Mouse (Mus musculus) left cerebral cortex, postnatal 36 days (tissue): Measurements from ENCODE around the gene Tmco4. TPM values are rescaled to one million over a fixed set of nuclear protein-coding genes. Genes with fewer than 3 reads are reported as not detected.

ENCODE experiments used
- DNase-seq, 2 experiments: peaks; one replicate each; pipeline ENCODE4 v3.0.0; 2021 to 2022; ENCODE audit warnings: low spot score in 2 of 2, mixed read lengths in 1 of 2
- intact Hi-C: fragments of 180-260 bp; cut with DNase I; formaldehyde crosslinking; loops from one replicate; pipeline ENCODE4 v1.15.1; 2025
- total RNA-seq, 2 experiments: library from RNA; stranded (reverse); gene quantifications; 2 replicates each; pipeline ENCODE4 v1.2.3; 2021

Gene Tmco4
- total RNA-seq, 2 experiments from 2014 or later, result 2.6 to 2.7 TPM

GRCm38 (mm10) chr4:139081270-139081931, 108.7 kb downstream of the Tmco4 start:
- no peak for DNase-seq
- intact Hi-C loops, result no loop called here

GRCm38 (mm10) chr4:139082790-139083564, 110.3 kb downstream of the Tmco4 start:
- intact Hi-C loops, result no loop called here
- DNase-seq, result no peak

- intact Hi-C loops, result loop anchor here (5.0 kb wide), 1 partner anchor 252 kb away; no protein-coding TSS in a partner anchor
- no peak for DNase-seq
These were observed 112.6 kb downstream of the Tmco4 start for GRCm38 (mm10) chr4:139085337-139085736.

- DNase-seq, result peak; percentile 75 to 83
These were observed 113.3 kb downstream of the Tmco4 start for GRCm38 (mm10) chr4:139086037-139086436.

GRCm38 (mm10) chr4:139086984-139087383, 114.3 kb downstream of the Tmco4 start:
- intact Hi-C loops, result loop anchor here (1.0 to 5.0 kb wide), 3 partner anchors 165 to 250 kb away; no protein-coding TSS in a partner anchor
- no peak for DNase-seq

More at GRCm38 (mm10) chr4:139086037-139086436, 113.3 kb downstream of the Tmco4 start:
- intact Hi-C loops, result loop anchor here (1.0 to 5.0 kb wide), 3 partner anchors 166 to 251 kb away; no protein-coding TSS in a partner anchor

GRCm38 (mm10) chr4:139088982-139089671, 116.4 kb downstream of the Tmco4 start:
- no peak for DNase-seq
- intact Hi-C loops, result loop anchor here (5.0 kb wide), 1 partner anchor 248 kb away; no protein-coding TSS in a partner anchor

- intact Hi-C loops, result no loop called here
These were observed 117.7 kb downstream of the Tmco4 start for GRCm38 (mm10) chr4:139090303-139090940.

GRCm38 (mm10) chr4:139091066-139091465, 118.4 kb downstream of the Tmco4 start:
- DNase-seq, result no peak
- intact Hi-C loops, result no loop called here

More at GRCm38 (mm10) chr4:139090303-139090940, 117.7 kb downstream of the Tmco4 start:
- no peak for DNase-seq

GRCm38 (mm10) chr4:139091478-139092355, 119.0 kb downstream of the Tmco4 start:
- DNase-seq, result no peak
- intact Hi-C loops, result no loop called here

- DNase-seq, result peak in 1 of 2 experiments; percentile 55
- intact Hi-C loops, result no loop called here
These were observed 119.9 kb downstream of the Tmco4 start, which contains the start of gene Nbl1 for GRCm38 (mm10) chr4:139092356-139093195. Nbl1 (minus strand) TSS chr4:139092993.

GRCm38 (mm10) chr4:139093196-139093530, 120.5 kb downstream of the Tmco4 start:
- no peak for DNase-seq
- intact Hi-C loops, result no loop called here

GRCm38 (mm10) chr4:139095406-139095805, 122.7 kb downstream of the Tmco4 start:
- DNase-seq, result no peak

GRCm38 (mm10) chr4:139096201-139096600, 123.5 kb downstream of the Tmco4 start:
- intact Hi-C loops, result no loop called here
- DNase-seq, result no peak

More at GRCm38 (mm10) chr4:139095406-139095805, 122.7 kb downstream of the Tmco4 start:
- intact Hi-C loops, result no loop called here

GRCm38 (mm10) chr4:139100326-139100725, 127.6 kb downstream of the Tmco4 start:
- DNase-seq, result no peak
- intact Hi-C loops, result no loop called here

GRCm38 (mm10) chr4:139101546-139101945, 128.9 kb downstream of the Tmco4 start:
- no peak for DNase-seq
- intact Hi-C loops, result no loop called here

GRCm38 (mm10) chr4:139105453-139105852, 132.8 kb downstream of the Tmco4 start:
- DNase-seq, result no peak
- intact Hi-C loops, result no loop called here
